Mouse (Mus musculus): ENCODE results near the gene Poc1a. TPM values are rescaled to one million over a fixed set of nuclear protein-coding genes. Genes with fewer than 3 reads are reported as not detected.

The Poc1a gene
- total and polyA plus RNA-seq, 2 experiments from 2014 or later = 12.3 to 13.6 TPM

- no peak overlapping the region; the same call in 1 of the 2 replicates for H3K27ac ChIP-seq (ENCODE audit: low read depth)
- no peak overlapping the region for H3K9ac ChIP-seq (replicated peaks; ENCODE audit: low read depth, low read length)
- no peaks in the 10 kb centered on the region; the same call in 1 of the 2 replicates for H3K36me3 ChIP-seq (replicated peaks; ENCODE audit: control insufficient read depth, insufficient read depth, low read length)
- H3K4me1 ChIP-seq (ENCODE audit: control insufficient read depth, insufficient read depth) = peaks cover 21% of the 10 kb centered on the region
- no peaks in the 10 kb centered on the region for H3K9me3 ChIP-seq (replicated peaks; ENCODE audit: control insufficient read depth, low read length)
- no peak for TF ChIP-seq CTCF (IDR thresholded peaks at IDR 0.05; ENCODE audit: low read depth)
- no peak for TF ChIP-seq EP300 (IDR thresholded peaks at IDR 0.05; ENCODE audit: low read depth)
- H3K4me2 ChIP-seq (ENCODE audit: low read depth, low read length) = no peak overlapping the region
- ATAC-seq (ENCODE audit: insufficient read depth, low read depth) = no peak
- WGBS = 81% methylated on average over 3 of the region's 3 CpGs
- no peak overlapping the region for H3K4me3 ChIP-seq (ENCODE audit: low read depth, low read length)
- no peaks in the 10 kb centered on the region for H3K27me3 ChIP-seq (ENCODE audit: control insufficient read depth, insufficient read depth, low read length)
- DNase-seq (ENCODE audit: low spot score) = no peak
Measured at GRCm38 (mm10) chr9:106314196-106314595, 33.3 kb downstream of the Poc1a start.

- WGBS = 46% methylated on average over 2 of the region's 2 CpGs
- DNase-seq (ENCODE audit: low spot score) (peak; percentile 61), ATAC-seq (ENCODE audit: insufficient read depth, low read depth) (peak; percentile 55)
- H3K36me3 ChIP-seq (replicated peaks; ENCODE audit: control insufficient read depth, insufficient read depth, low read length) = no peaks in the 10 kb centered on the region
- H3K27me3 ChIP-seq (ENCODE audit: control insufficient read depth, insufficient read depth, low read length) = no peaks in the 10 kb centered on the region
- H3K4me2 ChIP-seq (ENCODE audit: low read depth, low read length) = no peak overlapping the region
- peaks cover 20% of the 10 kb centered on the region for H3K4me1 ChIP-seq (ENCODE audit: control insufficient read depth, insufficient read depth)
- H3K27ac ChIP-seq (ENCODE audit: low read depth) = peak overlapping the region; percentile 53
- no peak overlapping the region for H3K9ac ChIP-seq (replicated peaks; ENCODE audit: low read depth, low read length)
- TF ChIP-seq CTCF (IDR thresholded peaks at IDR 0.05; ENCODE audit: low read depth) = no peak
- no peak for TF ChIP-seq EP300 (IDR thresholded peaks at IDR 0.05; ENCODE audit: low read depth)
- no peaks in the 10 kb centered on the region for H3K9me3 ChIP-seq (replicated peaks; ENCODE audit: control insufficient read depth, low read length)
- H3K4me3 ChIP-seq (ENCODE audit: low read depth, low read length) = no peak overlapping the region
Measured at GRCm38 (mm10) chr9:106318074-106318473, 37.2 kb downstream of the Poc1a start.

- peak; percentile 72 for DNase-seq (ENCODE audit: low spot score)
- WGBS = 5% methylated on average over 2 of the region's 2 CpGs
- H3K4me1 ChIP-seq (ENCODE audit: control insufficient read depth, insufficient read depth) = peaks cover 20% of the 10 kb centered on the region
- no peaks in the 10 kb centered on the region for H3K36me3 ChIP-seq (replicated peaks; ENCODE audit: control insufficient read depth, insufficient read depth, low read length)
- H3K9ac ChIP-seq (replicated peaks; ENCODE audit: low read depth, low read length) = peak overlapping the region; percentile 25; the same call in 1 of the 2 replicates
- no peaks in the 10 kb centered on the region for H3K27me3 ChIP-seq (ENCODE audit: control insufficient read depth, insufficient read depth, low read length)
- H3K4me3 ChIP-seq (ENCODE audit: low read depth, low read length) = no peak overlapping the region
- no peaks in the 10 kb centered on the region for H3K9me3 ChIP-seq (replicated peaks; ENCODE audit: control insufficient read depth, low read length)
- no peak overlapping the region for H3K4me2 ChIP-seq (ENCODE audit: low read depth, low read length)
- TF ChIP-seq EP300 (IDR thresholded peaks at IDR 0.05; ENCODE audit: low read depth) (0 out of 2 replicates have a peak, but pooled peaks have one; percentile 30), CTCF (IDR thresholded peaks at IDR 0.05; ENCODE audit: low read depth) (no peak)
- peak overlapping the region; percentile 72 for H3K27ac ChIP-seq (ENCODE audit: low read depth)
- ATAC-seq (ENCODE audit: insufficient read depth, low read depth) = peak; percentile 65
Measured at GRCm38 (mm10) chr9:106319095-106319494, 38.2 kb downstream of the Poc1a start.

GRCm38 (mm10) chr9:106322497-106322896 is 41.6 kb downstream of the Poc1a start:
- H3K9ac ChIP-seq (replicated peaks; ENCODE audit: low read depth, low read length) = no peak overlapping the region
- H3K27ac ChIP-seq (ENCODE audit: low read depth) = peak overlapping the region; percentile 23; the same call in 1 of the 2 replicates
- H3K9me3 ChIP-seq (replicated peaks; ENCODE audit: control insufficient read depth, low read length) = no peaks in the 10 kb centered on the region
- H3K4me3 ChIP-seq (ENCODE audit: low read depth, low read length) = no peak overlapping the region
- 86% methylated on average over 3 of the region's 3 CpGs for WGBS
- H3K4me1 ChIP-seq (ENCODE audit: control insufficient read depth, insufficient read depth) = peaks cover 20% of the 10 kb centered on the region
- ATAC-seq (ENCODE audit: insufficient read depth, low read depth) (no peak), DNase-seq (ENCODE audit: low spot score) (no peak)
- H3K36me3 ChIP-seq (replicated peaks; ENCODE audit: control insufficient read depth, insufficient read depth, low read length) = no peaks in the 10 kb centered on the region
- H3K4me2 ChIP-seq (ENCODE audit: low read depth, low read length) = no peak overlapping the region
- TF ChIP-seq EP300 (IDR thresholded peaks at IDR 0.05; ENCODE audit: low read depth) (no peak), CTCF (IDR thresholded peaks at IDR 0.05; ENCODE audit: low read depth) (no peak)
- no peaks in the 10 kb centered on the region for H3K27me3 ChIP-seq (ENCODE audit: control insufficient read depth, insufficient read depth, low read length)

GRCm38 (mm10) chr9:106326241-106326640 is 45.4 kb downstream of the Poc1a start:
- no peak overlapping the region for H3K9ac ChIP-seq (replicated peaks; ENCODE audit: low read depth, low read length)
- no peak overlapping the region for H3K4me3 ChIP-seq (ENCODE audit: low read depth, low read length)
- TF ChIP-seq EP300 (IDR thresholded peaks at IDR 0.05; ENCODE audit: low read depth) = no peak
- TF ChIP-seq CTCF (IDR thresholded peaks at IDR 0.05; ENCODE audit: low read depth) = no peak
- H3K27ac ChIP-seq (ENCODE audit: low read depth) = no peak overlapping the region
- H3K27me3 ChIP-seq (ENCODE audit: control insufficient read depth, insufficient read depth, low read length) = no peaks in the 10 kb centered on the region
- H3K4me1 ChIP-seq (ENCODE audit: control insufficient read depth, insufficient read depth) = no peaks in the 10 kb centered on the region
- DNase-seq (ENCODE audit: low spot score) (no peak), ATAC-seq (ENCODE audit: insufficient read depth, low read depth) (no peak)
- no peaks in the 10 kb centered on the region for H3K9me3 ChIP-seq (replicated peaks; ENCODE audit: control insufficient read depth, low read length)
- H3K36me3 ChIP-seq (replicated peaks; ENCODE audit: control insufficient read depth, insufficient read depth, low read length) = no peaks in the 10 kb centered on the region
- 71% methylated on average over 8 of the region's 8 CpGs for WGBS
- H3K4me2 ChIP-seq (ENCODE audit: low read depth, low read length) = no peak overlapping the region
